Mouse (Mus musculus): ENCODE results near the gene Adgrl3.

The Adgrl3 gene

DNA sequence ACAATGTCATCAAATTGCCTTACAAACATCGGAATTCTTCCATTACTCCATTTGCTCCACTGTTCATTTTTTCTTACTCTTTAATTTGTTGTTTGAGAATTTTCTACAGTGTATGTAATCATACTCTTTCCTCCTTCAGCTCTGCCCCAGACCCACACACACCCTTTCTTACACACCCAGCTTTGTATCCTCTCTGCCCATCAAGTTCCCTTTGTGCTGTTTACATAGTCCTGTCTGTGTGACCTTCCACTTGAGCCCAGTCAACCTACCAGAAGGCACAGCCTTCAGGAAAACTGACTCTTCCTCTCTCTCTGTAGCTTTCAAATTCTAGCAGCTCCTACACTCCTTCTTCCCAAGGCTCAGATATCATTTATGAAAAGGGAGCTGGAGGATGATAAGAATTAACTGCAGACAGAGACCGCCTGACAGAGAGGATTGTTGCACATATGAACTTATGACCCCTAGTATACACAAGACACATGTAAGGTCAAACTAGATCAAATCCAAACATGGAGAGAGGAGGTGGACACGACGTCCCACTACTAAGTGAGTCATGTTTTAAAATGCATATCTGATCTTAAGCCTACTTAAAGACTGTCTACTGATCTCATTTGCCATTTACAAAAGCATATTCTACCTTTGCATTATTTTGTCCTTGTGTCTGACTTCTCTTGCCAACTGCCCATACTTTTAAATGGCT is 654.5 kb downstream of the Adgrl3 start:
- DNase-seq (ENCODE audit: low spot score) = no peak

DNA sequence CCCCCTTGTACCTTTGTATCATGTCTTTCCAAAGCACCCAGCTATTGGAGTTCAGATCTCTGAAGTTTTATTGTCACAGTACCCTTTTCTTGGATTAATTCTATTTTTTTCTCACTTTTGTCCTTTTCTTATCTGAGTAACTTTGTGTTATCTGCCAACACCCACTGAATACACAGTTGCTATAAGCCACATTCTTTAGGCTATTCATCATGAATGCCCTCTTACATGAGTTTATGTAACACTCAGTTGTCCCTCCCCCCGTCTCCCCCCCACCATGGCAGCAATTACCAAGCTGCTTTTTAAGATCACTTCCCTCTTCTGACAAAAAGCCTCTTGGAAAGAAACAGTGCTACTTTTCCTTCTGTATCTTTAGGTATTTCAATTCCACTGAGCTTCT is 655.0 kb downstream of the Adgrl3 start:
- no peak for DNase-seq (ENCODE audit: low spot score)

DNA sequence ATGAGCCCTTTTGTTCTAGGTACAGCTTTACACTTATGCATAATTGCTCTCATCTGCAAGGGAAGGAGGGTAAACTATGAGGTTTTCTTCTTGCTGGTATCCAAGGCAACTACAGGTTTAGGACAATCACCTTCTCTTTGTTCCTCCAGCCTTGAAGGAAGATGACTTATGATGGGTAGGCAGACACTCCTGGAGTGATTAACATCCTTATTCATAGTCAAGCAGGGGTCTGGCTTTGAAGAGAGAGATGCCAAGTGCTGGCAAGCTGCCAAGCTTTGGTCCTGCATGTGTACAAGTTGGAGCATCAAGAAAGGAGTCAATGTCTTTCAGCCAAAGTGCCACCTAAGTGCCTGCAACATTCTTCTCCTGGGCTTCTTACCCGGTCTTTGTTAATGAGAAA is 657.0 kb downstream of the Adgrl3 start:
- no peak for DNase-seq (ENCODE audit: low spot score)

DNA sequence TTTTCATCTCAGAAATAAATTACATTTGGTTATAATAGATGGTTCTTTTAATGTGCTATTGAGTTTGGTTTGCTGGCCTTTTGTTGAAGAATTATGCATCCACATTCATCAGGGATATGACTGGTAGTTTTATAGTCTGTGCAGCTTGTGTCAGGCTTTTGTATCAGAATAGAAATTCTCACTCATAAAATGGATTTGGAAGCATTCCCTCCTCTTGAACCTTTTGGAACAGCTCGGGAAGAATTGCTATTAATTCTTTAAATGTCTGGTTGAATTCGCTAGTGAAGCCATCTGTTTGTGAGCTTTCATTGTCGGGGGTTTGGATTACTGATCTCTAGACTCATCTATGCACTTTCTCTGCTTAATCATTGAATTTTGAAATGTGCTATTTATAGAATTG is 666.3 kb downstream of the Adgrl3 start:
- DNase-seq (ENCODE audit: low spot score) = no peak

DNA sequence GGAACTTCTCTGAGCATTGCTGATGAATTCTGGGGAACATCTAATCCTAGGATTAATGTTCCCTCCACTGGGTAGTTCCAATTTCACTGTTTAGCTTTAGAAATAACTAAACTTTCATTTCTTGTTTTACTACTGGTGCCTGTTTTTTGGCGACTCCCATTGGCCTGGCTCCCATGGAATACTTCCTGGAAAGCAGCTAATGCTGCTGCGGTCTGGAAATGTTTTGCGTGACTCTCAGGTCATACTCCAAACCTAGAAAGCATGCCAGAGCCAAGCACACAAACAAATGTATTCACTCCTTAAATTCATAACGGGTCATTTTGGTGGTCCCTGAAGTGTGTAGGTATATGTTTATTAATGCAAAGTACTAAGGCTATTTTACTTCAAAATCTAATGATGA is 666.9 kb downstream of the Adgrl3 start:
- DNase-seq (ENCODE audit: low spot score) = no peak

DNA sequence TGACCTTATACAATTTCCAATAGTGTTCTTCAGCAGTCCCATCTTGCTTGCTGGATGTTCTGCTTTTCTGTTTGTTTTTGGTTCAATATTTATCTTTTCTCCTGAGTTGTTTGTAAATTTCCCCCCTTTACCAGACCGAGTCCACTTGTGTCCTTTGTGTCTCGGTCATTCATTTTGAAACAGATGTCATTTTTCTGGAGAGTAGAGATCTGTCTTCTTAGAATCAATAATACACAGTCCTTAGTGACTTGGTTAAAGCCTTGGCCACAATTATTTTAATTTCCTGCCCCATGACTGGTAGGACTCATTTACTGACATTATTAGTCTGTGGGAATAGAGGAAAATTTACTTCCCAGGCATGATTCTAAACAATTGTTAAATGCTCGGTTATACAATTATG is 709.7 kb downstream of the Adgrl3 start:
- no peak for DNase-seq (ENCODE audit: low spot score)

DNA sequence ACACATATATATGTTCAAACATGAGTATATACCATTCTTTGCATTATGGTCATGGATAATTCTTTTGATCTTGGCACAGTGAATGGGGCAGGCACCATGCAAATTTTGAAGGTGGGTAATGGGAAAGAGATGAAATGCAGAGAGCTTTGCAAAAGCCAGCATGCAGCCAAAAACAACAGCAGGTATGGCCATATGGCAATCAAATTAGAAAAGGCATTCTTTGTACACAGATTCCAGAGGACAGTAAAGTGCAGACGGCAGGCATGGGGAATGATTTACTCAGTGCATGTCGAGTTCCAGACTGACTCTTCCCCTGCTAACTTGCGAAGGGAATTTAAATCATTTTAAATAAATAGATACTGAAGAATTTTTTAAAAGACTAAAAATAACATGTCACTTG is 716.1 kb downstream of the Adgrl3 start:
- DNase-seq (ENCODE audit: low spot score) = no peak

DNA sequence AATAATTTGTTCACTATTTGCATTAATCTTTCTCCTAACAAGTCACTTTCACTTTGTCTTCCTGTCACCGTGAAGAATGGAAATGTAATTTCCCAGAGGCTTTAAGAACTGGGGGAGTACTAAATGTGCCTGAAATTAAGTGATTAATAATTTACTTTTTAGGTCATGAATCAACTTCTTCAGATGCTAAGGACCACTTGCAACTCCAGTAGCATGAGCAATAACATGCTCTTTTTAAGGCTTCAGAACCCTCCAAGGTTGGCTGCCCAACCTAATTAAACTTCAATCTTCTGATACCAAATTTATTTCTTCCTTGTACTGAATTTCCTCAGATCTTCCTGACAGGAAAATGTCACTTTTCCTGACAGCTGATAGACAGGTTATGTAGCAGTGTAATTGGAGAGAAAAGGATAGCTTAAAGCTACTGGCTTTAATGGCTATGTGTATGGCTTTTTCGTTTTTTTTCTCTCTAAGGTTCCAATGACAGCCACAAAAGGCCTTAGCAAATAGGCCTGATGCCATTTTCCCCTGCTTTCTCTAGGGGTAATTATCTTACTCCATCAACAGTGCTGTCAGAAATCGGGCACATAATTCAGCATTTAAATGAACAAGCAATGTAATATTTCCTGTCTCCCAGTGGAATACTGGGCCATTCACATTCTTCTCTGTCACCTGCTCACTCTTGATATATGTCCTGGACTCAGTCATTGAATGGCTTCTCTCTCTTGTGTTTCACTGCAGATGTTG is 718.5 kb downstream of the Adgrl3 start:
- no peak for DNase-seq (ENCODE audit: low spot score)

DNA sequence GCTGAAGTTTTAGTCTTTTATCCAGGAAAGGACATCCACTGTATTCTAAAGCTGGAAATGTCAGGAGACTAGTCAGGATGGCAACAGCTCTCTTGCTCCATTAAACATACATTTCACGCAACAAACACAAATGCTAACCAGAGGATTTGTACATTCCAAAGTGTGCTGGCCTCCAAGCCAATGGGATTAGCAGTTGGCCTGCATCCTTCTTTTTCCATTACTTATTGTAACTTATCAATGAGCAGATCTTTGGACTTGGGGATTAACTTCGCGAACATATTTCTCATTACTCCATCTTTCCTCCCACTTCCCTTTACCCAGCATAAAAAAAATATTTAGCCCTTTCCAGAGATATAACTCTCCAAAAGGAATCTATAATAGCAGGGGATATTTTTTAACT is 732.5 kb downstream of the Adgrl3 start:
- DNase-seq (ENCODE audit: low spot score) = no peak

DNA sequence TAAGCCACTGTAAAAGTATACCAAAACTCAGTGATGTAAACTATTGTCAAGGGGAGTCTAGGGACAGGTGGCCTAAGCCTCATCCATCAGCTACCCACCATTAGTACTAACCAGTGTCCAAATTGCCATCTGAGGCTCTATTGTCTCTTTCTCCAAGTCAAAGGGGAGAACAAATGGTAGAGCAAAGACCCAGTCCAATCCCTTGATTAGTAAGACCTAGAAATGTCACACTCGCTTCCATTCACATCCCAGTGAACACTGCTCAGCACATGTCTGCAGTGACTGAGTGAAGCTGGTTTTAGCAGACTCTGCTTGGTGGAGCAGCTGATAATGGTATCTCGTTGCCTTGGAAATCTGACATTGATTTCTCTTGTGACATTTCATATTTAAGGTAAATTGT is 735.8 kb downstream of the Adgrl3 start:
- no peak for DNase-seq (ENCODE audit: low spot score)

DNA sequence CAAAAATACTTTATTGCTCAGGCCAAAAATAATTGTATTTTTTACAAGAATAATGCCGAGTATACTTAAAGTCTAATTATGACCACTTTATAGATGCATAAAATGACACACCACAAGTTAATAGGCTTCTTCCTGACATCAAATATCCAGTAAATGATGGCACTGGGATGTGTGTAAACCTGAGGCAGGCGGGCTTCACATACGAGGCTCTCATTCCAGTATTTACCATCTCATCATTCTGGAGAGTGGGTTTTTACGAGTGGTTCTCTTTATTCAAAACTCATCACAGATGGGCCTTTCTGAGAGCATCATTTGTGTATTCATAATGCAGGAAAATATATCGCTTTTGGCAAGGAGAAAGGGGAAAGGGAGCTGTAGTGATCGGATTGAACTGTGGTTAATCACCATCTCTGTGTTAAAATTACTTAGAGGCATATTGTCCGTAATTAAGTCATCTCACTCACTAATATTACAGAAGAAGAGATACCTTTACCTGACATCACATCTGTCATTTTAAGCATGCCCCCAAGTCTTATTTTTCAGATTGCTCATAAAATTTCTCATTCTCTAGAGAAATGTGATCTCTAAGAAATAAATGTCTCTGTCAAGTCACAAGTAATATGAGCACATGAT is 737.3 kb downstream of the Adgrl3 start:
- DNase-seq (ENCODE audit: low spot score) = no peak

DNA sequence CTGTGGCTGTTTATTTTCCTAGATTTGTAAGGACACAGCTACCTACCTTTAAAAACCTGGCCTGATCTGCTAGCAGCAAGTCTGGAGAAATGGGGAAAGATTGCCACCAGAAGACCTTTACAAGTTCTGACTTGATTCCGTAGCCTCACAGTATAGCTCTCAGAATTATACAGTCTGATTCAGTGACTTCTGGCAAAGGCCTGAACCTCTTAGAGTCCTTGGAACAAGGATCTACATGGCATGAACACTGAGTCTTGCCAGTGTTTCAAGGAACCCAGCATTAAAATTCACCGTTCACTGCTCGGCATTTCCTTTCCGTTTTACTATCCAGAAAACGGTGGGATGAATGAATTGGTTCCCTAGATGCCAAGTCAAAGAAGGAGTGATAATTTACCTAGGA is 756.3 kb downstream of the Adgrl3 start:
- DNase-seq (ENCODE audit: low spot score) = no peak

DNA sequence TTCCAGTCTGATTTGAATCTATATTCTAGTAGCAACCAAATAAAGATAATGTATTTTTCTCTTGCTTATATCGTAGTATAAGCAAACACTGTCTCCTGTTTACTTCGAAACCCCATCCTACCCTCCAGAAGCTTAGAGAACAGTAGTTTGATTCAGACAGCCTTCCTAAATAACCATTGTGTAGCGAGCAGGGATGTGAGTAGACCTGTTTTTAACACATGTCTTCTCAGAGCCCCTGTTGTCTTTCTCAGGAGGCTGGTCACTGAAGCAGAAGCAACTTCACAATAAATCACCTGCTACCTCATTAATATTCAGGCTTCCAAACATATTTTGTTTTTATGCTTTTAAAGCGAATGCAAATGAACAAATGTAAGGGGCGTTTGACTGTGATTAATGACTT is 756.8 kb downstream of the Adgrl3 start:
- DNase-seq (ENCODE audit: low spot score) = no peak

DNA sequence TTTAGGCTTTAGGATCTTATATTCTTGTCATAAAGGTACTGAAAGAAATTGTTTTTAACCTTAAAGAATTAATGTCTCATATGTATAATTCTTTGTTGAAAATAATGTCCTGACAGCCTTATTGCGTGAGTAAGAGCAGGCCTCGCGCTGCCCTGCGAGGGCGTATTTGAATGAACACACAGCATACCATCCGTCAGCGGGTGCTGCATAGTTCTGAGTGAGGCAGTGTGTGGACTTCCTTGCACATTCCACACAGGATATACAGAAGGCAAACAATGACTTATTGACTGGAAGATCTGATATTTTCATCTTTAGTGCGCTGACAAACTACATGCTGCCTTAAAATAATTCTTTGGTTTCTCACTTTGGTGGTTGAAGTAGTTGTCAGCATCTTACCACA is 764.8 kb downstream of the Adgrl3 start:
- DNase-seq (ENCODE audit: low spot score) = no peak

DNA sequence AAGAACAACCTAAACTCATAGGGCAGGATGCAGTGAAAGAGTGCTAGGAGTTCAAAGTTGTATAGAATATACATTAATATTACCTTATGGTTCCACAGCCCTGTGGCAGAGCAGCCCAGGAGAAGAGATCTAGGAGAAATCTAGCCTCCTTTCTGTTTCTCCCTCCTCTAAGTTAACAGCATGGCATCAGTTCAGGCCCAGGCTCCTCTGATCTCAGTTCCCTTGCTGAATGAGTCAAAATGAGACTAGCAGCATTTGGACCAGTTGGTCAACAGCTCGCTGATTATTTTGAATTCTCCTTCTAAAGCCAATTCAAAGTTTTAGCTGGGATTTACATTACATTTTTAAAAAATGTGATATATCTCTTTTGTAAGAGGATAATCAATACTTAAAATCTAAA is 770.8 kb downstream of the Adgrl3 start:
- DNase-seq (ENCODE audit: low spot score) = no peak

DNA sequence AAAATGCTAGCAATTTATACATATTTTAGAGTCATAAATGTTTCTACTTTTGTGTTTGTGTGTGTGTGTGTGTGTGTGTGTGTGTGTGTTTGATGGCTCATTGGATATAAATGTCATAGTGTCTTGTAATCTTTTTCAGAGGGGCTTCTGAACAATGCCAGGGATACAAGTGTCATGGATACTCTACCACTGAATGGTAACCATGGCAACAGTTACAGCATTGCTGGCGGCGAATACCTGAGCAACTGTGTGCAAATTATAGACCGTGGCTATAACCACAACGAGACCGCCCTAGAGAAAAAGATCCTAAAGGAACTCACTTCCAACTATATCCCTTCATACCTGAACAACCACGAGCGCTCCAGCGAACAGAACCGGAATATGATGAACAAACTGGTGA is 774.2 kb downstream of the Adgrl3 start:
- DNase-seq (ENCODE audit: low spot score) = no peak

DNA sequence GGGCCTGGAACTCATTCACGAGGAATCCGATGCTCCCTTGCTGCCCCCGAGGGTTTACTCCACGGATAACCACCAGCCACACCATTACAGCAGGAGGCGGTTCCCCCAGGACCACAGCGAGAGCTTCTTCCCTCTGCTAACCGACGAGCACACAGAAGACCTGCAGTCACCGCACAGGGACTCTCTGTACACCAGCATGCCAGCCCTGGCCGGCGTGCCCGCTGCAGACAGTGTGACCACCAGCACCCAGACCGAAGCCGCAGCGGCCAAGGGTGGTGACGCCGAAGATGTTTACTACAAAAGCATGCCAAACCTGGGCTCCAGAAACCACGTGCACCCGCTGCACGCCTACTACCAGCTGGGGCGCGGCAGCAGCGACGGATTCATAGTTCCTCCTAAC is 774.7 kb downstream of the Adgrl3 start:
- no peak for DNase-seq (ENCODE audit: low spot score)

DNA sequence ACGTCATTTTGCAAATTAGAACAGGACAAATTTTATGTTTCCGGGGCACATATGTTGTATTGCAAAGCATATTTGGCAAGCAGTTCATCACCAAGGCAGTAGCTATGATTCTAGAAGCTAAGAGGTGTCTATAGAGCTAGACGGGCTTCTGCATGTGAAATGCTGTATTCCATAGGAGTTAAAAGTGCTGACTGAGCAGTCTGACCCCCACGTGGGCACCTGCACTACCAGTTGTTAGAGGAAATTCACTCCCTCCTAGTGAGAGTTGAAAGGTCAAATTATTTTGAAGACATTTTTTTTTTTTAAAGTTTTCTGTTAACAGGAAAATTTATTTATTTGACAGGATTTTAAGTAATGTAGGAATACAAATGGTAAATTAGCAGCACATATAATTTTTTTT is 776.2 kb downstream of the Adgrl3 start:
- DNase-seq (ENCODE audit: low spot score) = no peak

DNA sequence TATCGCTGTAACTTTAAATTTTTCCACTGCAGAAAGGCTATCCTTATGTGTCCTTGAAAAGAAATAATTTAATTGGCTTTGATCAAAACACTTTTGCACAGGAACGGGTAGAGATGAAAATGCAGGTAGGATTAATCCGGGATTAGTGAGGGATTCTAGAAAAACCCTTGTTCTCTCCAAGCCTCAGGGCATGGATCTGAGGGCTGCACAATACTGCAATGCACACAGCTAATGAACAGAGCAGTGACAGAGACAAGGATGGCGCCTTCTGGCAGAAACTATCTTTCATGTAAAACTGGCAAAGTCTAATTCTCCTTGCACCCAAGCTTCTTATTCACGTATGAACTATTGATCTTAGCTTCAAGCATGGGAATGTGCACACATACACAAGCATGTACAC is 791.0 kb downstream of the Adgrl3 start:
- DNase-seq (ENCODE audit: low spot score) = no peak

DNA sequence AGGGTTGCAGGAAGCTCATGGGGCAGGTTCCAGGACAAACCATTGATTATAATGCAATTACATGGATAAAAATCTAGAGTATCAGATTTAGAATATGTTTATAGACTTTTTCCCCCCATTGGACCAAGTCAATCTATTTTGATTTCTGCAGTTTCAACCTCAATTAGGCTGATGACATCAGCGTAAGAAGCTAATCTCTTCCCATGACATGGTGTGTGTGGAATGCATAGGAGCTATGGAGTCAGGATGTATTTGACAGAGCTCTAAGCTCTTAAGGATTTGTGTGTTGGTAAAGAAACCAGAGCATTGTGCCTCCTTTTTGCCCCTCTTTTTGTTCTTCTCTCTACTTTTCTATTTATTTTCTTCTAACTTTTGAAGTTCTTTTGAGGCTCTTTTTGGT is 812.1 kb downstream of the Adgrl3 start:
- DNase-seq (ENCODE audit: low spot score) = no peak

DNA sequence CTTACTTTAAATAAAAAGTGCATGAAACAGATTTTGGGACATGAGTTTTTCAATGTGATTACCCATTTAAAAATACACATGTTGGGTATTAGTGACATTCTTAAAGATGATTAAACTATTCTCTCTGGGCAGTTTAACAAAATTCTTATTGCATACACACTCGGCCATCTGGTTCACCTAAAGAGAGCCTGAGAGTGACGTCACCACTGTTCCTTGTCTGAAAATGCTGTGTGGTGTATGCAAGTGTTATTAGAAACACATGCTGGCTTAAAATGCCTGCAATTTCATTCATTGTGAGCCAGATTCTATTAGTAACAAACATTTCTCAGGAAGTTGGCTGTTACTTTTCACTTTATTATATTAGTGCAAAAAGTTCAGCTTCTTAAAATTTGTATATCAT is 812.7 kb downstream of the Adgrl3 start:
- peak; percentile 20 for DNase-seq (ENCODE audit: low spot score)

DNA sequence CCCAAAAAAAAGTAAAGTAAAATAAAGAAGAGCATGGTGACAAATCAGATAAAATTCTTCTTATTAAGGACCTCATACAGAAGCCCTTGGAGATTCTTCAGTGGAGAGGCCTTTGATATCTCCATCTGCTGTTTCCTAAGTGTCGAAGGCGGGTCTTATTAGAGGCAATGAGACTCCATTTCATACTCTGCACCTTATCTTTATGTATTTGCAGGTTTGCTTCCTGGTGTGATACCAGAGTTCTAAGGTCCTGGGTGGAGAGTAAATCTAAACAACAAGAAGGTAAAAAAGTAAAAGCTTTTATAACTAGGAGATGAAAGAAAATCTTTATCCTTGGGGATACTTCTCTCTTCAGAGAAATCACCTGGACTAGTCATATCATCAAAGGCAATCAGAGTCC is 817.9 kb downstream of the Adgrl3 start:
- DNase-seq (ENCODE audit: low spot score) = no peak

DNA sequence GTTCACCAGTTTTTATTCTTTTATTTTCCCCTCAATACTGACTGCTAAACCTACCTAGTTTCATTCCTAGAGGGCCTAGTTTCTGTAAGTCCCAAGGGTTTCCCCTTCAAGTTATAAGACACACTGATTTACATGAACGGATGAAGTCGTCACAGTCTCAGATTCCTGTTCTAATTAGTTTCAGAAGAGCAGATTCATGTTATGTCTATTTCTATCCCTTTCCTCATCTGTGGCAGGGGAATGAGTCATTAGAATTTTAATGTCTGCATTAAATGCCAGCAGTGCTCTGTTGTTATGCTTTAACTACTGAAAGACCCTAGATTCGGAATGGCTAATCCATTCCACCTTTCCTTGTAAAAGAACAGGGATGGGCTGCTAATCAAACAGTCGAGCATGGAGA is 823.9 kb downstream of the Adgrl3 start:
- DNase-seq (ENCODE audit: low spot score) = no peak

DNA sequence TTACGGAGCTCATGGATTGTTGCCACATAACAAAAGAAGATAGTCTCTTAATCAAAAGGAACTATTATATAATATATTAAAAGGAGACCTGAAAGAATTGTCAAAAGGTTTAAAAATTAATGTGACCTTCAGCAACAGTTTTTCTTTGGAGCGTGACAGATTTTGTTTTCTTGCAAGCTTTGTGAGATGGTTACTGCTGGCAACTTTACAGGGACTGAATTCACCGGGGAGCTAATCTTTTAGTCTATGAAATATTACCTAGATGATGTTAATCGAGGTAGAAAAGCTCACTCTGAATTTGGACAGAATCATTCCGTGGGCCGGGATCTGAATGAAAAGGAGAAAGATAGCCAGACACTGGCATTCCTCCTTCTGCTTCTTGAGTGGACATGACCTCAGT is 850.4 kb downstream of the Adgrl3 start:
- no peak for DNase-seq (ENCODE audit: low spot score)

All from embryo, embryonic 10 days (tissue).